In the genomic region with DNA sequence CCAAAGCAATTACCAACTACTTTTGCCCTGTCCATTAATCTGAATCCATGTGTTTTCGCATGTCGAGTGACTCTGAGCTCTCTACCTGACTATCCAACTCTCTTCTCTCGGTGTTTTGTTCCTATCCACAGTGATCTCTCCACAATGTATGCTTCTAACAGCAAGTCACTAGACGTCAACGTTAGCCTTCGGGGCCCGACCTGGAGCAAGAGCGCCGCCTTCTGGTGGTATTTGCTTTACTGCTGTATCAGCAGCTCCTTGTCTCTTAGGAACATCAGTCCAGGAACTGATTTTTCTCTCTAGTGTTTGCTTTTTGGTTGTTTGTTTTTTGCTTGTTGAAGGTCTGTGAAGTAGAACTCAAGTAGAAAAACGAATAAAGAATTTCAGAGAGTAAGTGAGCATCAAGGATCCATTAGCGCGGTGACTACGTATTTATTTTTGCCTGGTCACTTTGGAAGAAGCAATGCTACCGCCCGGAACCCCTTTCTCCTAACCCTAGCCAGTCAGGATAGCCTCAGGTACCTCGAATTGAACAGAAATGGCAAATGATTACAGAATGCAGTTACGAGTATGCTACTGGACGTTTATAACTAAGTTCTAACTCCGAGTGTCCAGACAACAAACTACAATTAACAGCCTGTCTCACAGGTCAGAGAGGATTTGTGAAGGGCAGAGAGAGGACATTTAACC, we compare ENCODE assay signal across 8 mouse cellular contexts. TPM values are rescaled to one million over a fixed set of nuclear protein-coding genes. Genes with fewer than 3 reads are reported as not detected.
DNase-seq lines count a peak whose midpoint lies in the region; ATAC-seq and TF ChIP-seq lines count a peak whose summit lies in the region.

No protein-coding gene starts in this region.

- peaks cover 3 to 5% of the 10 kb centered on the region in 2 experiments; a peak in 2 of 4 replicates for H3K4me1 ChIP-seq in MEL (ENCODE audit: control insufficient read depth in 1 of 2, insufficient read depth in 2 of 2, low read length in 2 of 2)
- H3K4me1 ChIP-seq in forebrain, embryonic 14.5 days (ENCODE audit: control insufficient read depth, insufficient read depth, low read length) = peaks cover 5% of the 10 kb centered on the region; the same call in 1 of the 2 replicates

- TF ChIP-seq EP300 in MEL (IDR thresholded peaks at IDR 0.05; ENCODE audit: low read depth in 1 of 2, low read length in 2 of 2) = no peak

- no peak for TF ChIP-seq RAD21 in MEL (IDR thresholded peaks at IDR 0.05; ENCODE audit: low read depth, low read length)

- H3K9me3 ChIP-seq in MEL (replicated peaks; ENCODE audit: insufficient read depth, low read length) = no peaks in the 10 kb centered on the region
- no peaks in the 10 kb centered on the region for H3K9me3 ChIP-seq in forebrain, embryonic 14.5 days (replicated peaks; ENCODE audit: control insufficient read depth, low read length)

- under 1% methylated on average over 19 of the region's 19 CpGs for WGBS in forebrain, embryonic 14.5 days

- peak in 2 of 3 experiments; percentile 97 to 98; a peak in 4 of 6 replicates for TF ChIP-seq CTCF in MEL (IDR thresholded peaks at IDR 0.05 in 2 of 3, conservative IDR thresholded peaks at IDR 0.05 in 1 of 3; ENCODE audit: control insufficient read depth in 1 of 3, insufficient read depth in 1 of 3, low read depth in 2 of 3, low read length in 3 of 3, poor library complexity in 1 of 3, severe bottlenecking in 1 of 3)

- no peak overlapping the region for H3K27ac ChIP-seq in MEL (ENCODE audit: control insufficient read depth, low read depth, low read length)
- H3K27ac ChIP-seq in forebrain, embryonic 14.5 days (ENCODE audit: low read depth, low read length) = no peak overlapping the region

- no peak for TF ChIP-seq POLR2A in MEL (IDR thresholded peaks at IDR 0.05; ENCODE audit: control insufficient read depth in 1 of 2, insufficient read depth in 1 of 2, low read depth in 1 of 2, low read length in 2 of 2, poor library complexity in 1 of 2)

- peaks cover 0 to 2% of the 10 kb centered on the region in 2 experiments; a peak in 2 of 4 replicates for H3K36me3 ChIP-seq in MEL (ENCODE audit: control insufficient read depth in 1 of 2, insufficient read depth in 2 of 2, low read length in 2 of 2)
- no peaks in the 10 kb centered on the region for H3K36me3 ChIP-seq in forebrain, embryonic 14.5 days (ENCODE audit: control insufficient read depth, insufficient read depth, low read length)

- H3K79me2 ChIP-seq in MEL (ENCODE audit: control insufficient read depth, insufficient read depth, low read length, poor library complexity) = no peaks in the 10 kb centered on the region; the same call in 1 of the 2 replicates

- DNase-seq in MEL (ENCODE audit: low read depth, low spot score) = peak; percentile 95
- DNase-seq in cerebellum, adult 11 months = peak; percentile 82
- peak; percentile 92 for DNase-seq in forebrain, embryonic 14.5 days (ENCODE audit: low spot score)
- peak; percentile 91 for DNase-seq in heart, postnatal 4 days
- DNase-seq in layer of hippocampus, postnatal 10 days (ENCODE audit: low spot score in 2 of 2) = peak; percentile 84 to 88
- peak; percentile 94 for DNase-seq in lung, postnatal 14 days
- peak; percentile 81 for DNase-seq in ovary, postnatal 36 days (ENCODE audit: low spot score)
- peak; percentile 82 to 85 for DNase-seq in thymus, postnatal 36 days

- H3K27me3 ChIP-seq in MEL (ENCODE audit: control insufficient read depth in 1 of 2, insufficient read depth in 2 of 2, low read length in 2 of 2) = peaks cover 8 to 9% of the 10 kb centered on the region in 2 experiments
- H3K27me3 ChIP-seq in forebrain, embryonic 14.5 days (replicated peaks; ENCODE audit: control insufficient read depth, insufficient read depth, low read length) = no peaks in the 10 kb centered on the region

- peak overlapping the region; percentile 56 to 60 for H3K4me3 ChIP-seq in MEL (ENCODE audit: control insufficient read depth in 1 of 2, insufficient read depth in 1 of 2, low read depth in 2 of 2, low read length in 2 of 2)
- peak overlapping the region; percentile 43 for H3K4me3 ChIP-seq in forebrain, embryonic 14.5 days (ENCODE audit: low read depth, low read length)

- no peak overlapping the region for H3K9ac ChIP-seq in MEL (ENCODE audit: control insufficient read depth, low read depth, low read length, poor library complexity, severe bottlenecking)
- H3K9ac ChIP-seq in forebrain, embryonic 14.5 days (ENCODE audit: low read length) = peak overlapping the region; percentile 56

- peak overlapping the region; percentile 92 for H3K4me2 ChIP-seq in forebrain, embryonic 14.5 days (ENCODE audit: low read length)

- peak; percentile 18; the same call in 1 of the 2 replicates for ATAC-seq in forebrain, embryonic 14.5 days

TF ChIP-seq in MEL, 35 proteins besides CTCF, POLR2A, EP300 and RAD21:
- no peak for TF ChIP-seq ZNF384 (IDR thresholded peaks at IDR 0.05; ENCODE audit: low read depth, low read length)
- no peak for TF ChIP-seq NELFE (IDR thresholded peaks at IDR 0.05; ENCODE audit: low read depth, low read length)
- no peak for TF ChIP-seq RCOR1 (IDR thresholded peaks at IDR 0.05; ENCODE audit: low read depth, low read length)
- TF ChIP-seq MXI1 (IDR thresholded peaks at IDR 0.05; ENCODE audit: low read depth, low read length) = no peak
- TF ChIP-seq JUND (IDR thresholded peaks at IDR 0.05; ENCODE audit: low read depth, low read length) = no peak
- no peak for TF ChIP-seq POLR2AphosphoS2 (IDR thresholded peaks at IDR 0.05; ENCODE audit: low read length)
- TF ChIP-seq TBP (IDR thresholded peaks at IDR 0.05; ENCODE audit: low read depth, low read length) = no peak
- no peak for TF ChIP-seq MAX (IDR thresholded peaks at IDR 0.05; ENCODE audit: low read length)
- TF ChIP-seq USF1 (IDR thresholded peaks at IDR 0.05; ENCODE audit: low read depth, low read length) = no peak
- TF ChIP-seq MAZ (IDR thresholded peaks at IDR 0.05; ENCODE audit: low read depth, low read length) = no peak
- TF ChIP-seq CHD2 (IDR thresholded peaks at IDR 0.05; ENCODE audit: low read length) = no peak
- no peak for TF ChIP-seq POLR2AphosphoS5 (IDR thresholded peaks at IDR 0.05; ENCODE audit: borderline replicate concordance, low read depth, low read length)

RNA-seq across cellular contexts. Expression of gene Olfr1368, which starts 13.3 kb away (rescaled TPM):
- total RNA-seq in MEL (2012; rRNA removed) = not detected in 2 replicates
- polyA plus RNA-seq in MEL (2012; ENCODE audit: insufficient read depth in 1 of 2, insufficient read length in 2 of 2, low read depth in 1 of 2, low replicate concordance in 2 of 2, missing spikeins in 1 of 2) = not detected
- not detected in 2 replicates for polyA plus RNA-seq in forebrain, embryonic 14.5 days (2014; fragmentation: Nextera tagmentation; extraction: Ambion mirVana)
- not detected for total RNA-seq in heart, postnatal 4 days (2021)
- not detected for total RNA-seq in layer of hippocampus, postnatal 10 days (2021)

RNA-seq across cellular contexts. Expression of gene Trim27, which starts 20.3 kb away (rescaled TPM):
- total RNA-seq in MEL (2012; rRNA removed) = 257 and 258 TPM in 2 replicates
- polyA plus RNA-seq in MEL (2012; ENCODE audit: insufficient read depth in 1 of 2, insufficient read length in 2 of 2, low read depth in 1 of 2, low replicate concordance in 2 of 2, missing spikeins in 1 of 2) = 100 to 1,000 TPM; 311 to 339 TPM
- polyA plus RNA-seq in forebrain, embryonic 14.5 days (2014; fragmentation: Nextera tagmentation; extraction: Ambion mirVana) = 80.7 and 82.3 TPM in 2 replicates
- 10 to 100 TPM; 43.2 to 43.9 TPM for total RNA-seq in heart, postnatal 4 days (2021)
- total RNA-seq in layer of hippocampus, postnatal 10 days (2021) = 10 to 100 TPM; 43.6 to 50.7 TPM

RNA-seq across cellular contexts. Expression of gene Olfr263, which starts 29.5 kb away (rescaled TPM):
- total RNA-seq in MEL (2012; rRNA removed) = not detected in 2 replicates
- not detected for polyA plus RNA-seq in MEL (2012; ENCODE audit: insufficient read depth in 1 of 2, insufficient read length in 2 of 2, low read depth in 1 of 2, low replicate concordance in 2 of 2, missing spikeins in 1 of 2)
- polyA plus RNA-seq in forebrain, embryonic 14.5 days (2014; fragmentation: Nextera tagmentation; extraction: Ambion mirVana) = not detected in 2 replicates
- total RNA-seq in heart, postnatal 4 days (2021) = not detected
- total RNA-seq in layer of hippocampus, postnatal 10 days (2021) = not detected

RNA-seq across cellular contexts. Expression of gene Olfr1369-ps1, which starts 47.6 kb away (rescaled TPM):
- total RNA-seq in MEL (2012; rRNA removed) = not detected in 2 replicates
- under 1 TPM in 1 of 2 experiments, not detected in 1; 0.74 TPM for polyA plus RNA-seq in MEL (2012; ENCODE audit: insufficient read depth in 1 of 2, insufficient read length in 2 of 2, low read depth in 1 of 2, low replicate concordance in 2 of 2, missing spikeins in 1 of 2)
- not detected in 2 replicates for polyA plus RNA-seq in forebrain, embryonic 14.5 days (2014; fragmentation: Nextera tagmentation; extraction: Ambion mirVana)
- not detected for total RNA-seq in heart, postnatal 4 days (2021)
- total RNA-seq in layer of hippocampus, postnatal 10 days (2021) = not detected
